Comparison of ENCODE assay signal across 8 mouse cellular contexts in genomic region chr15:80801597-80801996, GRCm38 (mm10).
DNase-seq lines count a peak whose midpoint lies in the region; ATAC-seq and TF ChIP-seq lines count a peak whose summit lies in the region.

No protein-coding gene starts in this region.

- H3K4me3 ChIP-seq in neural tube, embryonic 11.5 days (ENCODE audit: low read depth, low read length): 0 out of 2 replicates have a peak overlapping the region, but pooled peaks have one; percentile 8
- no peak overlapping the region for H3K4me3 ChIP-seq in forebrain, postnatal 0 days (ENCODE audit: low read depth, low read length)
- peak overlapping the region; percentile 72 for H3K4me3 ChIP-seq in liver, embryonic 16.5 days (ENCODE audit: low read depth, low read length)
- no peak overlapping the region for H3K4me3 ChIP-seq in stomach, embryonic 16.5 days (replicated peaks; ENCODE audit: low read length)

- WGBS in neural tube, embryonic 11.5 days: 36% methylated on average over 1 of the region's 1 CpGs
- WGBS in forebrain, postnatal 0 days: 54% methylated on average over 1 of the region's 1 CpGs
- 18% methylated on average over 1 of the region's 1 CpGs for WGBS in liver, embryonic 16.5 days (ENCODE audit: insufficient replicate concordance)
- WGBS in stomach, embryonic 16.5 days: 25% methylated on average over 1 of the region's 1 CpGs

- H3K36me3 ChIP-seq in neural tube, embryonic 11.5 days (ENCODE audit: control insufficient read depth, insufficient read depth, low read length): no peaks in the 10 kb centered on the region
- H3K36me3 ChIP-seq in forebrain, postnatal 0 days (ENCODE audit: insufficient read depth): no peaks in the 10 kb centered on the region
- H3K36me3 ChIP-seq in liver, embryonic 16.5 days (ENCODE audit: control insufficient read depth, insufficient read depth): no peaks in the 10 kb centered on the region
- no peaks in the 10 kb centered on the region for H3K36me3 ChIP-seq in stomach, embryonic 16.5 days (ENCODE audit: control insufficient read depth, insufficient read depth, low read length)

- no peak for ATAC-seq in neural tube, embryonic 11.5 days (ENCODE audit: insufficient read depth, low FRiP score, low TSS enrichment)
- ATAC-seq in forebrain, postnatal 0 days: no peak
- peak; percentile 62 for ATAC-seq in liver, embryonic 16.5 days (ENCODE audit: low read depth)
- ATAC-seq in stomach, embryonic 16.5 days (ENCODE audit: insufficient read depth, low FRiP score): no peak

- no peak overlapping the region for H3K27ac ChIP-seq in neural tube, embryonic 11.5 days (ENCODE audit: low read depth, low read length)
- no peak overlapping the region for H3K27ac ChIP-seq in forebrain, postnatal 0 days (ENCODE audit: low read depth, low read length)
- H3K27ac ChIP-seq in liver, embryonic 16.5 days (ENCODE audit: low read length): peak overlapping the region; percentile 88
- H3K27ac ChIP-seq in stomach, embryonic 16.5 days (ENCODE audit: low read length): no peak overlapping the region

- no peaks in the 10 kb centered on the region for H3K27me3 ChIP-seq in neural tube, embryonic 11.5 days (ENCODE audit: control insufficient read depth, insufficient read depth, low read length)
- no peaks in the 10 kb centered on the region for H3K27me3 ChIP-seq in forebrain, postnatal 0 days (ENCODE audit: insufficient read depth, low read length)
- H3K27me3 ChIP-seq in liver, embryonic 16.5 days (ENCODE audit: control insufficient read depth, insufficient read depth, low read depth, low read length): no peaks in the 10 kb centered on the region
- no peaks in the 10 kb centered on the region for H3K27me3 ChIP-seq in stomach, embryonic 16.5 days (ENCODE audit: control insufficient read depth, insufficient read depth, low read length)

- no peak overlapping the region for H3K9ac ChIP-seq in neural tube, embryonic 11.5 days (ENCODE audit: low read length)
- H3K9ac ChIP-seq in forebrain, postnatal 0 days: no peak overlapping the region
- peak overlapping the region; percentile 47 for H3K9ac ChIP-seq in liver, embryonic 16.5 days (ENCODE audit: low read depth, low read length)
- H3K9ac ChIP-seq in stomach, embryonic 16.5 days (ENCODE audit: low read length): no peak overlapping the region

- no peak for DNase-seq in neural tube, embryonic 11.5 days (ENCODE audit: low spot score)
- no peak for DNase-seq in neural tube, embryonic 10.5 days (ENCODE audit: extremely low spot score, low spot score)
- no peak for DNase-seq in forebrain, postnatal 0 days
- no peak for DNase-seq in adrenal gland, adult 2 months
- DNase-seq in cerebellum, postnatal 10 days: no peak
- DNase-seq in kidney, adult 8-10 months: no peak

- H3K4me1 ChIP-seq in neural tube, embryonic 11.5 days (ENCODE audit: control insufficient read depth, insufficient read depth, low read length): peaks cover 15% of the 10 kb centered on the region
- H3K4me1 ChIP-seq in forebrain, postnatal 0 days (ENCODE audit: insufficient read depth): peaks cover 22% of the 10 kb centered on the region
- H3K4me1 ChIP-seq in liver, embryonic 16.5 days (ENCODE audit: control insufficient read depth, low read depth, low read length): peaks cover 52% of the 10 kb centered on the region
- H3K4me1 ChIP-seq in stomach, embryonic 16.5 days (ENCODE audit: control insufficient read depth, insufficient read depth, low read length): peaks cover 37% of the 10 kb centered on the region

- H3K9me3 ChIP-seq in neural tube, embryonic 11.5 days (ENCODE audit: control insufficient read depth, low read length): no peaks in the 10 kb centered on the region
- no peaks in the 10 kb centered on the region for H3K9me3 ChIP-seq in forebrain, postnatal 0 days (ENCODE audit: low read length)
- H3K9me3 ChIP-seq in liver, embryonic 16.5 days (replicated peaks; ENCODE audit: control insufficient read depth, low read length): no peaks in the 10 kb centered on the region
- H3K9me3 ChIP-seq in stomach, embryonic 16.5 days (replicated peaks; ENCODE audit: control insufficient read depth, low read length): no peaks in the 10 kb centered on the region

- no peak for TF ChIP-seq CTCF in forebrain, postnatal 0 days (IDR thresholded peaks at IDR 0.05; ENCODE audit: low read depth)

- H3K4me2 ChIP-seq in neural tube, embryonic 11.5 days (ENCODE audit: low read depth): peak overlapping the region; percentile 5; the same call in 1 of the 2 replicates
- H3K4me2 ChIP-seq in forebrain, postnatal 0 days (ENCODE audit: low read depth): peak overlapping the region; percentile 67
- H3K4me2 ChIP-seq in liver, embryonic 16.5 days (ENCODE audit: low read depth, low read length): peak overlapping the region; percentile 83
- H3K4me2 ChIP-seq in stomach, embryonic 16.5 days (ENCODE audit: low read depth, low read length): peak overlapping the region; percentile 67

Comparison
In these comparisons a context has a peak if more than half of its experiments do, and no peak if none do; other contexts are left out.
1. H3K4me2 ChIP-seq: peak in every context shown above with its lines; median percentile 83 in liver, embryonic 16.5 days; 67 in forebrain, postnatal 0 days; 67 in stomach, embryonic 16.5 days; 5 in neural tube, embryonic 11.5 days.
2. H3K4me3 ChIP-seq: peak in neural tube, embryonic 11.5 days (single experiment) and liver, embryonic 16.5 days (single experiment); none in forebrain, postnatal 0 days (single experiment) and stomach, embryonic 16.5 days (single experiment).